Mouse (Mus musculus) lung, postnatal 36 days (tissue): ENCODE measurements at regions not wholly inside any gene's neighbourhood (a gene's known extent, or its start where the extent isn't known, plus 50 kb on each side); places are given as distances from the start of the nearest gene placed in this dataset.

Experiments used
- DNase-seq: peaks from one replicate; pipeline ENCODE4 v3.0.0; 2022; ENCODE audit warnings: mixed read lengths

- DNase-seq, result no peak
These were observed 98.5 kb upstream of the Tmc3 start for GRCm38 (mm10) chr7:83486156-83486750.

- peak; percentile 20 for DNase-seq
These were observed 94.9 kb upstream of the Tmc3 start for GRCm38 (mm10) chr7:83489790-83490189.

GRCm38 (mm10) chr7:83504996-83505645 lies 79.6 kb upstream of the Tmc3 start:
- no peak for DNase-seq

- peak; percentile 16 for DNase-seq
These were observed 68.4 kb upstream of the Tmc3 start for GRCm38 (mm10) chr7:83516295-83516694.

GRCm38 (mm10) chr7:83521511-83521910 lies 63.2 kb upstream of the Tmc3 start:
- no peak for DNase-seq
